Mouse (Mus musculus) yolk sac, embryonic 10.5 days (tissue): ENCODE measurements around the gene Nsun2.

Experiments used
- DNase-seq: peaks from one replicate; pipeline ENCODE4 v3.0.0-alpha.2; 2017; ENCODE audit warnings: low spot score

The Nsun2 gene

DNA sequence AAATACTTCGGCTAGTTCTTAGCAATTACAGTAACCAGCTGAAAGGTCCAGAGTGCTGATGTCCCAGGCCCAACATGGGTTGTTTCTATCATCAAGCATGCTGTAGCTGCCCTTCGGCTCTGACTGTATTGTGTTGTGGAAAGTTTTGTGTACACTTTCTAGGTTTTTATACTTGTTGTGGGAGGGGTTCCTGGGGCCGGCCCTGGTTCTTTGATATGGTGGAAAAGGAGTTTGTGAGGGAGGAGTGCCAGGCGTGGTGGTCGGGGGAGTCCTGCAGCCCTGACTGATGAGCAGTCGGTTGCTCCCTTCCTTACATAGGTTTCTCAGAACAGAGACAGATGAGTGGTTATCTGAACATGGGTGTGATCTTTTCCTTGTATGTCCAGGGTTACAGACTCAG is 103.3 kb downstream of the Nsun2 start:
- no peak for DNase-seq

DNA sequence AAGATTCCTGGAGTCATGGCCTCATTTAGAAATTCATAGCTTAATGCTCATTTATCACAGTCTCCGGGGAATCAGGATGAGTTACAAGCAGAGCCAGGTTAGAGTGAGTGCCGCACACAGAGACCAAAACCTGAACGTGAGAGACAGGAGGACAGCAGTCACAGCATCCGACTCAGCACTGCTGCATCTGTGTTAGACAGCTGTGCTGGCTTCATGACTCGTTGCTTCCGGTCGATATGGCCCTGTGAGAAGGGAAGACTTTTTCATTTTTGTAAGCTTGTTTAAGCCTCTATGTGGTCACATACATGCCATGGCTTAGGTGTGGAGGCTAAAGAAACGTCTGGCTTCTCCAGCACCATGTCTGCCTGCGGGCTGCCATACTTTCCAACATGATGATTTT is 104.1 kb downstream of the Nsun2 start:
- DNase-seq = no peak

DNA sequence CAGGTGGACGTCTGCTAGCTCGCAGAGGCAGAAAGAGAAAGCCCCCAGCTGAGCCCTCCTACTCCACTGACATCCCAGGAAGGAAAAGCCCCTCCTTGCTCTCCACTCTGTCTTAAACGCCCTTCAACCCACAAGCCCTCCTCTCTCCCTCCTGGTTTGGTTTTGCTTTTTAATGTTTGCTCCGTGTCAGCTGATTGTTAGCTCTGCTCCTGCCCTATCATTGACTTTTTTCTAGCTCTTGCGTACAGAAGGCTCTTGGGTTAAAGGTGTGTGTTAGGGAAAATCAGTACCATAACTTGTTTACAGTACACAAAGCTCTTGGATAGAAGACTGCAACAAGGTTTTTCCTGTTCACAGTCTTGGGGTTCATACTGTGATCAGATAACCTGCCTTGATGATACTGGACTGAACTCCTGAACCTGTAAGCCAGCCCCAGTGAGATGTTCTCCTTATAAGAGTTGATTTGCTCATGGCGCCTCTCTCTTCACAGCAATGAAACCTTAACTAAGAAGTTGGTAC is 104.6 kb downstream of the Nsun2 start:
- DNase-seq = peak; percentile 30

DNA sequence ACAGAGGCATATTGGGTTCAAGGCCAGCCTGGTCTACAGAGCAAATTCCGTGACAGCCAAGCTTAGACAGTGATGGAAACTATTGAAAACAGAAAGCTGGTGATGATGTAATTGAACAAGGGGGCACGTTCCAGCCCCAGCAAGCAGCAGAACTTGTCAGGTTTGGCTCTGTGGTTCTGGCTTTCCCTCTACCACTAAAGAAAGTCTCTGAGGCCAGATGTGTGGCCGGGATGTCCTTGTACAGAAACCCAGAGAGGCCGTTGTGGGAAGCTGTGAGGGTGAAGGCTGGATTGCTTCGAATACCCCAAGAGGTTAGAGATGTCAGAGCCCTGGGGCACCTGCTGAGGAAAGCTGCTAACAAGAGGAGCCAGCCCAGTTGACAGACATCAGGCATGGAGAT is 105.7 kb downstream of the Nsun2 start:
- DNase-seq = no peak

DNA sequence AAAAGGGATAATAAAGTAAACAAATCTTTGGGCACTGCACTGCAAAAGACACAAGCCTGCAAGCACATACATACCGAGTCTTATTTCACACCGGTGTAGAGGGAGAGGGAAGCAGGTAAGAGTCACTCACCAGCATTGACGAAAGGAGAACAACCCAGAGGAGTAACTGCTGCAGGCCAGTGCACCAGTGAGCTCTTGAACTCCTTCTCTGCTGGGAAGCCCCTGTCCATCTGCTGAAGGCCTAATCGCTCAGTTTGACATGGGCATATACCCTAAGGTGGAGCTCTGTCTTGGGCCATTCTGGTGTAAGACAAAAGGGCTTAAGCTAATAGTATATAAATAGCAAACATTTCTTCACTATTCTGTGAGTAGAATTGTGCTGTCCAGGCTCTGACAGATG is 106.6 kb downstream of the Nsun2 start:
- no peak for DNase-seq

DNA sequence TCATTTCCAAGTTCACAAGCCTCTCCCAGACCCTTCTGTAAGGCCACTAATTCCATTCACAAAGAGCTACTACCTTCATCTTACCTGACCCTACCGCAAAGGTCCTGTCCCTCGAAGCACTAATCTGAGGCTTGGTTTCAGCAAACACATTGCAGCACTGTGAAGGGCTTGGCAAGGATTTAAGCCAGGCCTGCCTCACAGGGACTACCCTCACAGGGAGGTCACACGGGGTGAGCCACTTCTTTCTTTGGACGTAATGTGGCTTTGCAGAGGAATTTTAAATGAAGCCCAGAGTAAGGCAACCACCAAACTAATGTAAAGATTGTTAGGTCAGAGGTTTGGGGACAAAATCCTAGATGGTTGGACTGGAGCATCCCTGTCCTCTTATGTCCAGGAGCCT is 107.0 kb downstream of the Nsun2 start:
- DNase-seq = no peak

DNA sequence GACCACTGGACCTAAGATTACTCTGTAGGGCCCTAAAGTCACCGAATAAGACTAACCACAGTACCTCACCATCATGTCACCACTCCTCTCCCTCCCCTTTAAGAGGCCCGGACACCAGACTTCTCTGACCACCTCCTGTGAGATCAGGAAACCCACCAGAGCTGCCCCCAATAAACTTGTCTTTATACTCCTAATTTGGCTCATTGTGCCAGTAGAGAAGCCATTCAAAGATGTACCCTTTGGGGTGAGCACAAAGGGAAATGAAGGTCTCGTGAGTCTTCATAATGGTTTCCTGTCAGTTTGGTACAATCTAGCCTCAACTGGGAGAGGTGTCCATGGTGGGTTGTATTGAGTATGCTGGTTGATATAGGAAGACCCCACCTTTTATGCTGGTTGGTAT is 107.5 kb downstream of the Nsun2 start:
- no peak for DNase-seq

DNA sequence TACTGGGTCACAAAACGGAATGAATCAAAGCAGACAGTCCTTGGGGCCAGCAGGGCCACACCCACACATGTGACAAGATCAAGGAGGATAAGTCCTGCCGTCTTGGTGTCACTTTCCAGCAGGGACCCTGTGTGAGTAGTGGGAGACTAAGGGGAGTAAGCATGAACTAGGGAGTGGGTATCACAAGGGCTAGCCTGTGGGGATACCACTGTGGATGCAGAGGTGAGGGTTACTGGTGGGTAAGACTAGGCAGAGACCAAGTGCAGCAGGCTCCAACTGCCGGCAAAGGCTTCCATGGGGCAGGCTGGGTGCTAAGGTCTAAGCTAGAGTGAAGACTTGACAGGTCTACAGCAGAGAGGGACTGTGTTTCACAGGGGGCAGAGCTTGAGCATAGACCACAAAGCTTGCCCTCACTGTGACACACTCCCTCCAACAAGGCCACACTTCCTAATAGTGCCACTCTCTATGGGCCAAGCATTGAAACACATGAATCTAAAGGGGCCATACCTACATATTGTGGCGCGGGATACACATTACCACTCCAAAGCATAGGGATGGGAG is 109.2 kb downstream of the Nsun2 start:
- DNase-seq = no peak

DNA sequence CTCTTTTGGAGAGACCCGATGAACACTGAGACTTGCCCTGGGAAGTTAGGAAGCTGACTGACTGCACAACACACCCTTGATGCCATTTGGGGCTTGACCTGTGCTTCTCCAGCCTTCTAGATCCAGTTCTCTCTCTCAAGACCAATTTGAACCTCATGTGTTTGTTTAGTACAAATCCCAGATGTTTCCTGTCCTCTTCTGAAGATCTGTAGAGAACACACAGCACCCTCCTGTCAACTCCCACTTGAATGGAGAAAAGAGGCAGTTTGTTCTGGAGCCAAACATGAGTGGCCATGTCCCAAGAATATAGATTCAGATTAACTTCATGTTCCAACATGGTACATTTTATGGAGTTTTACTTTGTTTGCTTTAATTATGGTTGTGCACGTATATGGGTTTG is 110.4 kb downstream of the Nsun2 start:
- DNase-seq = no peak

DNA sequence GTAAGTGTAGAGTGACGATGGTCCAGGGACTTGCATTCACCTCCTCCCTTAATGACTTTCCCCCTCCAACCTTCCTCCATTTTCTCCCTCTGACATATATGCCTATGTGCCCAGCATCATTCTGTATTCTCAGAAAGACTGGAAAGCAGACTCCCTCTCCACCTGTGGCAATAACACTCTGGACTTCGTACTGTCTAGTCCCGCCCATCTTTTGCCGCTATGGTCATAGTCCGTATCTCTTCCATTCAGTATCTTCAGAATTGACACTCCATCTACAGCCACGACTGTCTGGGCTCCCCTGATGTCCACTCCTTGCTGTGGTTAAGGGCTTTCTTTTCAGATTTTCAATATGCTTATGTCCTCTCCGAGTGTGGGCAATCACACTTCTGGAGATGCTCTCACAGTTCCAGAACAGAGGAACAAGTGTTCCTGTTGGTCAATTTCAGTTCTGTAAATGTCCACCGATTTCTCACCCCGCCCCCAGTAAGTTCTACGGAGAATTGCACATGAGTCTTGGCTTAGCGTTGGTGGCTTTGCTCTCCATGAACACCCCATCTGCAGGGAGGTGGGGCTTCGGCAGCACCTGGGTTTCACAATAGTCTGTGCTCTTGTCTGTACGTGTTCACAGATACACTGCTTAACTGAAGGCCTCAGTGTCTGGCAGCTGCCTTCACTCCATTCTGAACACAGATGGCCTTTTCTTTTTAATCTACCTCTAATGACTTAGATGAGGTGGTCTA is 111.1 kb downstream of the Nsun2 start:
- DNase-seq = peak; percentile 58

DNA sequence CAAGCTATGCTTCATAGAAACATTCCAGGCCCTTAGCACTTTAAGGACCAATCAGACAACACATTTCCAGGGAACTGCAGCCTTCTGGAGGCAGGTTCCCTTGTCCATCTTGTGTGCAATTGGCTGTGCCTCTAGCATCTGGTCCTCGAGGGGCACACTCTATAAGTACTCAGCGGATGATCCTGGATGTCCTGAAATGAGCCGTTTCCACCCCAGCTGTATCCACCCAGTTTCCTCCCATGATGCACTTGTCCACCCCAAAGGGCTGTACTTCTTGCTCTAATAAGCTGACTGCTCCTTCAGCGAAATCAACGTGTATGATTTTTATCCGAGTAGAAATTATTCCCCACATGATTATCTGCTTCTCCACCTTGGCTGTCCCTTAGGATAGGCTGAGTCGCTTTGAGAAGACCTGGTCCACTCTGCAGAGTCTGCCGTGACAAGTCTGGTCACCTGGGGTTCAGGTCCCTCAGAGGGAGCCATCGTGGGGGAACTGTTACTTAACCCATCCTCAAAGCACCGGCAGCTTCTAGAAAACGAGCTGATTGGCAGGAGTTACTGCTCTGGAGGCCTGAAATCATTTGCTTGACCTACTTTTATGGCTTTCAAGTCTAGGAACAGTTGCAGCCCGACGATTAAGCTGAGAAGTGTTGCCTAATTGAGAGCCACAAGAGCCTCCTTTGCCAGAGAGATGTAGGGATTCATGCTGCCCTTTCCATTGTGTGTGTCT is 112.3 kb downstream of the Nsun2 start:
- DNase-seq = no peak

DNA sequence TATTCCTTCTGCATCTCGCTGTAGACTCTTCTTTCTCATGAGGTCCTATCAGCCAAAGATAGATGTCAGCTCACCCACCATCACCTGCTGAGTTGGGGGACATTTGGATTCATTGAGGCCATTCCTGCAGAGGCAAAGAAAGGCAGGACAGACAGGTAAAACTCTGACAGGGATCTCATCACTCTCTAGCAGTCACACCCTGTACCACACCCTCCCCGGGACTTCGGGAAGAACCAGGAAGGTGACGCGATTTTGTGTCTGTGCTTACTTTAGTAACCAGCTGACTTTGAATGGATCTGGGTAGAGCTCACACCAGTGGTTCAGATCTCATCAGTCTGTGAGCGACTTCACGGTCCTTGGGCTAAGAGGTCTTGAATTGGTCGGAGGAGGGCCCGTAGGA is 112.9 kb downstream of the Nsun2 start:
- no peak for DNase-seq

DNA sequence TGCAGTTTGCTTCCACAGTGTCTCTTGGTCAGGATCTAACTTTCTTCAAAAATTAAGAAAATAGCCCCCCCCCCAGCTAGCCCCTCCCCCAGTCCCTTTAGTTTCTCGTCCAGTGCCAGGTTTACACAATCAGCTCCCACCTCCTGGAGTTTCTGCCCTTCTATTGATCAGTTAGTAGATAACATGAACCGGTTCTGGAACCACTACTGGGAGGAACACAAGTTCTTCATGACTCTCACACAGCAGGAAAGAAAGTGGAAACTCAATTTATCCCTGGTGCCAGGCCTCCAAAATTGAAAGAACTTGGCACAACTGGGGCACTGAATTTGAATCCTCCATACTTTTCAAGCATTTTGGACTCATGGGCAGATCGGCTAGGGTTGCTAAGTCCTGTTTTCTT is 121.0 kb downstream of the Nsun2 start:
- no peak for DNase-seq

DNA sequence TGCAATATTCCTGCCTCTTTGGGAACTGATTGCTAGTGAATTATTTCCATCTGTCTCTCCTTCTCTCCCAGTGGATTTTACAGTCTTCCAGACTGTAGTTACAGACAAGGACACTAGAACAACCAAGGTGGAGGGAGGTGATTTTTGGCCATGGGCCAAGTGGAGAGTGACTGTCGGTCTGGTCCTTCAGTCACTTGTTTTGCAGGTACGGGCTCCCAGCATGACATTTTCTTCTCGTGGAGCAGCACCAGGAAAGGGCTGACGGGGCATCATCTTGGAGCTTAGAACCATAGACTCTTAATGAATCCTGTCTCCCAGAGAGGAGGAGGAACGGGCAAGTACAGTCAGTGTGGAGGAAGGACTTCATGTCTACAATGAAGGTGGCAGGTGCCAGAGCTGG is 138.6 kb downstream of the Nsun2 start:
- no peak for DNase-seq

DNA sequence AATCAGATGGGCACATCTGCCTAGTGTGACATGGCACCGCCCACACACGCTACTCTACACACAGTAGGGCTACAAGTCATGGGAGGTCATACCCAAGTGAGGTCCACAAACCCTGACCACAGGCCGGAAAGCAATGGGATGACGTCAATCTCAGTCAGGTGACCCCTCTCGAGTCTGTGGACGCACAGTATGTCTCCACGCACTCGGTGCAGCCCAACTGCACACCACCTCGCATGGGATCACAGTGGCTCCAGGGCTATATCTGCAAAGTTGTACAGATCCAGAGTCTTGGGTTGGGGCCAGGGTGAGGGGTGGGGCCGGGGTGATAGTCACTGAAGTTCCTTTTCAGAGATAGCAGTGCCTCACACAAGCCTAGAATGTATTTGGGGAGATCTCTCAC is 139.0 kb downstream of the Nsun2 start:
- no peak for DNase-seq

DNA sequence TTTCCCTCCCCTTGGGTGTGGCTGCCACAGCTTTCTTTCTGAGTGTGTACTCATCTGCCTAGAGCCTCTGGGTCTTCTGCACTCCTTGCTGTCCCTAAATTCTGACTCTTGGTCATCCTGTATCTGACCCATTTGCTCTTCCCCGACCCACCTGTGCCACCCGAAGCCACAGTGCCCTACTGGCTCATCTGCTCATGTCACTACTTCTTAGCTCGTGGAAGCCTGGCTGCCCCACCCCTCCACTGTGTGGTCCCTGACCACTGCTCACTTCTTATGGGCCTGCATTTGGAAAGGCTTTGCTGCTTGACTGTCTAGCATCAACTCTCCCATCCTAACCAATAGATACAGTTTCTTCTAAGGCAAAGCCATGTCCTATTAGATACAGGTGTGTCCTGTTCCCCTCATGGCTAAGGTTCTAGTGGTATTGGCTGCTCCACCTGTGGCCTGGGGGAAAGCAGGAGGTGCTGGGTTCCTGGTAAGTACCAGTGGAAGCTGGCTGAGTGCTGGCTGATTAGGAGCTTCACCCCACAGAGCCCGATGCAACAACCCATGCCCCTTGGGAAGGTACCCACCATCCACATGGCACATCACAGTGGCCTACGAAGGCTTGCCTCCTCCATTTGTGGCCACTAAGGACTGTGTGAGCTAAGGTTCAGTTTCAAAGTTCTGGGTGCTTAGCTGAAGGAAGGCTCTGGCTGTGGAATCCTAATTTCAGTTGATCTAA is 139.8 kb downstream of the Nsun2 start:
- no peak for DNase-seq

DNA sequence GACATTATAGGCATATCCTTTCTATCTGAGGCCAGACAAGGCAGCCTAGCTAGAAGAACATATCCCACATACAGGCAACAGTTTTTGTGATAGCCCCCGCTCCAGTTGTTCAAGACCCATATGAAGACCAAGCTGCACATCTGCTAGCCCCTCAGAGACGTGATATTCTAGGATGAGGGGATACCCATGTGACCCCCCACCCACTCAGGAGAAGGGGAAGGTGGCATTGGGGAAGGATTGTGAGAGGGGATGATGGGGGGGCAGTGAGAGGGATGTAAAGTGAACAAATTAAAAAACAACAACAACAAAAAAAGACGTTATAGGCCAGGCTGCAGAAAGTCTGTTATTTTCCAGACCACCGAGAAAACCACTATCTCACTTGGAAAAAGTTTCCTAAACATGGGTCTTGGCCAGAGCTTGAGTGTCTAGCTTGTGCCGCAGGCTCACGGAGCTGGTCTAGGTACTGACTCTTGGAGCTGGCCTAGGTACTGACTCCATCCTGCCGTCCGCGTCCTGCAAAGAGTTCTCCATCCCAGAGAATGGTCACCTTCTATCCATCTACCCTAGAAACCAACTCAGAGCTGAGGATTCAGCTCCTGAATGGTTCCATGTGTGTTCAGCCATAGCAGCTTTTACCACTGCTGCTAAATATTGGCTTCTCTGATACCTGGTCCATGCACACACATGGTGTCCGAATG is 140.5 kb downstream of the Nsun2 start:
- no peak for DNase-seq
